Mouse (Mus musculus): ENCODE measurements at regions not wholly inside any gene's neighbourhood (a gene's known extent, or its start where the extent isn't known, plus 50 kb on each side); places are given as distances from the start of the nearest gene placed in this dataset.
A peak's percentile ranks its signal among the peaks of the same experiment; 100 is the strongest.

- no peak for DNase-seq
These were observed 97.8 kb upstream of the Parp11 start for GRCm38 (mm10) chr6:127348770-127349409.

- no peak for DNase-seq
These were observed 97.0 kb upstream of the Parp11 start for GRCm38 (mm10) chr6:127349479-127350110.

GRCm38 (mm10) chr6:127351691-127352090 lies 94.9 kb upstream of the Parp11 start:
- DNase-seq: no peak

DNA sequence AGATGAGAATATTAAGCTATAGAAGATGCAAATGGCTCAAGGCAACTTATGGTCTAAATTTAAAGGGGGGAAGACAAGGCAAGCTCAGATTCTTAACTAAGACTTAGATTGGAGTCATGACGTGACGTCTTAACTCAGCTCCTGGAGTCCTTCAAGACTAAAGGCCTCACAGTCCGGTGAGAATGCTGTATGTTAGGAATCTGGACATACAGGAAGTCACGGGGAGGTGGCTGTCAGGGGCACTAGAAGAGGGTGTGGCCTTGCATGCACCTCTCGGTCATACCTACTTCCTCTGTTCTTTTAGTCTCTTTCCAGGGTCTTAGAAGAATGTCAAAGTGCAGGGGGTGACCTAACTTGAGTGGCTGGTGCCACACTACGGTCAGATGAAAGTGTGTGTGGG lies 91.5 kb upstream of the Parp11 start:
- no peak for DNase-seq

GRCm38 (mm10) chr6:127356442-127356841 lies 90.2 kb upstream of the Parp11 start:
- no peak for DNase-seq

DNA sequence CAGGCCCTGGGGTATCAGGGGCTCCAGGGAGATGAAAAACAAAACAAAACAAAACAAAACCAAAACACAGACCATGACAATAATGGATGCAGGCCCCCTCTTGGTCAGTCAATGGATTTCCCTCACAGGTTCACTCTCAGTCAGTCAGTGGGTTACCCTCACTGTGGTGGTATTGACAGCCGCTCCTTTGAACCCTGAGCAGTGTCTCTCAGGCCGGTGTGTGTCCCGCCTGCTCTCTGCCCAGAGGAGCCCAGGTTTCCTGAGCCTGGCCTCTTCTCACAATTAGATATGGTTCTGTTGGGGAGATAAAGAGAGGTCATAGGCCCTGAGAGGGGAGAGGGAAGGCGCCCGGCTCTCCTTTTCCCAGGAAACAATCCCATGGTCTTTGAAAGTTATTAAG lies 87.8 kb upstream of the Parp11 start:
- DNase-seq: no peak

- DNase-seq: peak; percentile 45
These were observed 87.2 kb upstream of the Parp11 start for GRCm38 (mm10) chr6:127359391-127359874.

DNA sequence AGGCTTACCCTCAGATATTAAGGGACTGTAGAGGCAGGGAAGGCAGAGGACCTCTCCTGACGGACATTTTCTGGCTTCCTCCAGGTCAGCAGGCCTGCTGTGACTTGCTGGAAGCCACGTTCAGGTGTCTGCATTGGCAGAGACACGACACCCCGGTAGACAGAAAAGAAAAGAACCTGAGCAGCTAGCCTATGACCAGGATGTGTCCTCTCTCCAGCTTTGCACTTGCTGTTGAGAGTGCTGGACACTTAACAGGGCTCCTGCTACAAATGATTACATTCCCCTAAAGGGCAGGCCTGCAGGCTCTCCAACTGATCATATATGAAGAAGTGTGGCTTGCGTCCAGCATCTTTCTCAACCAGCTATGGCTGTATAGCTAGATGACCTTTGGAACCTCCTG lies 84.5 kb upstream of the Parp11 start:
- DNase-seq: no peak

- no peak for DNase-seq
These were observed 83.5 kb upstream of the Parp11 start for GRCm38 (mm10) chr6:127362966-127363752.

DNA sequence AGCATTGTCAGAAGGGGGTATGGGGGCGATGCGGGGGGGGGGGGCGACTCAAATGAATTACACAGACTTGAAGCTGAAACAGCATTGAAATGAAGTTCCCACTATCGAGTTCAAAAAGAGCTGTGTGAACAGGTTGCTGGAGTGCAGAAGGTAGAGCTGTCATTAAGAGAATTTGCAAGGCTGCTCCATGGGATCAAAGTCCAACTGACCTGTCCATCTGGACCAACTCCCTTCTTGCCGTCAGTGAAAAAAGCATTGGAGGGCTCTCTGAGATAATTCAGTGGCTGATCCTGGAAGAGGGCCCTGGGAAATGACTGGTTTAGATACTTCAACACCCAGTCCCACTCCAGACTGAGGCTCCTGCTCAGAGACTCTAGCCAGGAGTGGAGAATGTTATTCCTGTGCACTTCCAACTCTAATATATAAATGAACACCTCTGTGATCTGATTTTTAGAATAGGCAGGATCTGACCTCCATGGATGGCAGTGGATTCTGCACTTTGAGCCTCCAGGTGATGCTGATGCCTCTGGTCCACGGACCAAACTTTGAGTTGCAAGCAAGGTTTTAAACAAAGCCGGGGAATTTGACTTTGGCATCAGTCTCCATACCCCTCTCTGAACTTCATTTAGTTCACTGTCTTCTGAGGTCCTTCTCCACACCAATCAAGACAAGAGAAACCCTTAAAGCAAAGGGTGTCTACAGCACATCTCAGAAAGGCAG lies 82.6 kb upstream of the Parp11 start:
- no peak for DNase-seq

DNA sequence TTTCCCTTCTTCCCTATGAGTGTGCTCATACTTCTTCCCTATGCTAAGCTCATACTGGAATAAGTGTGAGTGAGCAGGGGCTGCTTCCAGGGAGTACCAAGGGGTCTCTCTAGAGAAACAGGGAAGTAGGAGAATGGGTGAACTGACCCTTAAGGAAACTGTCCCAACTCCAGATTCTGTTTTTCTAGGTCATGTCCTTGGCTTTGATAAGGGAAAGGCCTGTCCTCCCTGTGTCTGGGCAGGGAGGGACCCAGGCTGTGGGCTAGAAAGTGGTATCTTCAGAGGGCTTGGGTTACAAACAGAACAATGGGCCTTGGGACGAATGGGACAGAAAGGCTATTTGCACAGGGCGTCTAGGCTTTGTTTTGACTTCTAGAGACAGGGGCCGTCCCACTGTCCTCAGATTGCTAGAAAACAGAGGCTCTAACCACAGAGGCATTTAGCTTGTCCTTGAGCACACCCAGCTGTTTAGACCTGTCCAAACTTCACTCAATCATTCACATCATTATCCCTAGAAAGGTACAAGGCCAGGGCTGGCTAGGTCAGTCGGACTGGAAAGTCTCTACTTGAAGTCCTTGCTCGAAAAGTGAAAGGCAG lies 82.0 kb upstream of the Parp11 start:
- peak; percentile 19 for DNase-seq

DNA sequence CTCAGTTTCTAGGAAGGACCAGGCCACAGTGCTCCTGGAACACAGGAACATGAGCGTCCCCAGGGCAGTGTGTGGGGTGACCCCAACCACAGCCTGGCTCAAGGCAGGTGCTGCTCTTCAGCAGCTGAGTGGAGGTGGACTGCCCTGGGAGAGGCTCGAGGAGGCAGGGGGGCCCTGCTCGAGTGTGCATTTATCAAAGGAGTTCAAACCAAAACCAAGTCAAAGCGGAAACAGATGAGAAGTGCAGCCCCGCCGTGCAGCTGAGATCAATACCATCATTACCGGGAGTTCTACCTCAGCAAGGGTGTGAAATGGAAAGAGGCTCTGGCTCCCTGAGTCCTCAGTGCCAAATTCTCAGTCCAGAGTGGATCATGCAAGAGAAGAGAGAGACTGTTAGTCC lies 81.4 kb upstream of the Parp11 start:
- no peak for DNase-seq

DNA sequence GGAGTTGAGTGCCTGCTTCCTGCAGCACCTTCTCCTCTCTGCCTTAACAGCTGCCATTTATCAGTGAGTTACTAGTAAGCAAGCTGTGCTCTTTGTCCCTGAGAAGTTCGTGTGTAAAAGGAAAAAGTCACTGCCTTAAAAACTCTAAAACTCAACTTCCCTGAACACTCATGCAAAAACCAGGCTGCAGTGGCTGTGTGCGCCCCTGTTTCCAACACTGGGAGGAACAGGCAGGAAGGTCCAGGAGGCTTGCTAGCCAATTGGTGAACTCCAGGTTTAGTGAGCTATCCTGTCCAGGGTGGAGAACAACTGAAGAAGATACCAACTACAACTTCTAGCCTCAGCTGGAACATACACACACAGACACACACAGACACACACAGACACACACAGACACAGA lies 81.0 kb upstream of the Parp11 start:
- DNase-seq: no peak

DNA sequence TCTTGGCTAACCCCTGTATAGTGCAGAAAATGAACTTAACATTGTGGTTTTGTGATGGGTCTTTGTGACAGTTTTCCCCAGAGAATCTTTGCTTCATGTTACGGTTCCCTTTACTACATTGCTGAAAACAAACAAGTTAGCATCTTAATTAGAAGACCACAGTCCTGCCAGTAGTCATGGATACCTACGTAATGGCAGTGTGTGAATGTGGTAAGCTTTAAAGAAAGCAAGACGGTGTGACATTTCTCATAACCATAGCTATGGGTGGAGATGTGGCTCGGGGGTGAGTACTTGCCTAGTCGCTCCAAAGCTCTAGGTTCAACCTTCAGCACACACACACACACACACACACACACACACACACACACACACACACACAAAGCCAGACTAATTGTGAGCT lies 73.6 kb upstream of the Parp11 start:
- DNase-seq: no peak

- no peak for DNase-seq
These were observed 72.7 kb upstream of the Parp11 start for GRCm38 (mm10) chr6:127373797-127374463.

DNA sequence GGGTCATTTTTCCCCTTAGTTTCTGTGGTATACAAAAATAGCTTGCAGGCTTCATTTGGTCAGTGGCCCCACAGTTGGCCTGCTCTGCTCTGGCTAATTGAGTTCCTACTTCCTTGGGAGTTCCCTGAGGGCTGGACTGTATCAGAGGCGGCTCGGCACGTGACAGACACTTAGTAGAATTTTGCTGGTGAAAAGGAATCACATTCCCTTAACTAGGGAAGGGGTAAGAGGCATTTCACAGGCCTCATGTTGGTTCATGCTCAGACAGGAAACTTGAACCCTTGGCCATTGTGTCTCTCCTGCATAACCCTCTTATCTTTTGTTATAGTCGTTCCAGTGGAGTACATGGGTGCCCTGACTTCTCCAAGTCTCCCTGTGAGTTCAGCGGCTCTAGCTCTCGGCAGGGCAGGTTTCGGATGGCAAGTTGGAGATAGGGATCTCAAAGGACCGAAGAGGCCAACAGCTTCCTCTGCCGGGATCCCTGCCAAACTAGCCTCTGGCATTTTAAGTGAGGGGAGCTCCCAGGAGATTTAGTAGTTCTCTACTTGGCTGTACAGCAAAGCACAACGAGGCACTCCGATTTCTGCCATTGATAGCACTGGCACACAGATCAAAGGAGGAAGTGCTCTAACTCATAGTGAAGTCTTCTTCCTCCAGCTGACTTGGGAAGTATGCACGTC lies 72.0 kb upstream of the Parp11 start:
- DNase-seq: peak; percentile 58

DNA sequence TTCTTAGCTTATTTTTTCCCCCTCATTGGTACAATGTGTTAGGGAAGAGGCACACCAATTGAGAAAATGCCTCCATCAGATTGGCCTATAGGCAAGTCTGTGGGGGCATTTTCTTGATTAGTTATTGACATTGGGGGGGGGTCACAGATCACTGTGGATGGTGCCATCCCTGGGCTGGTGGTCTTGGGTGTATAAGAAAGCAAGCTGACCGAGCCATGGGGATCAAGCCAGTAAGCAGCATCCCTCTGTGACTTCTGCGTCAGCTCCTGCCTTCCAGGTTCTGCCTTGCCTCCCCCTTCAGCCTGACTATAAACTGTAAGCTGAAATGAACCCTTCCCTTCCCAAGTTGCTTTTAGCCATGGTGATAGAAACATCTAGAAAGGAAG lies 71.5 kb upstream of the Parp11 start:
- DNase-seq: no peak

- DNase-seq: no peak
These were observed 70.9 kb upstream of the Parp11 start for GRCm38 (mm10) chr6:127375711-127376199.

GRCm38 (mm10) chr6:127378701-127379100 lies 67.9 kb upstream of the Parp11 start:
- DNase-seq: no peak

DNA sequence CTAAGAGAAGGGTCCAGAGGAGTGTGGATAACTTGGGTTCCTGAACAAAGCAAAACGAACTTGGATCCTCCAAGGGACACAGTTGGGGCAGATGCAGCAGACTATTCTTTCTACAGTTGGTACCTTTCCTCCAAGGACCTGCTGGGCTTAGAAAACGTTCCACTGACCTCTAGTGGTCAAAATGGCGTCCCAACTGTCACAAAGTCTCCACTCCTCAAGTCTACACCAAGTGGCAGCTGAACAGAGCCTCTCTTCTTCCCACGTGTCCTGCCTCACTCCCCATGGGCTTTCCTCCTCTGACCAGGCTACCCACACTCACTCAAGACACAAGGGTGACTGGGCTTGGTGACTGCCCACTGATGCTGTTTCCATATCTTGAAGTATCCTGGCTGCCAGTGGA lies 67.1 kb upstream of the Parp11 start:
- DNase-seq: no peak
